Mouse (Mus musculus): ENCODE measurements around the gene Gm10837.

DNA sequence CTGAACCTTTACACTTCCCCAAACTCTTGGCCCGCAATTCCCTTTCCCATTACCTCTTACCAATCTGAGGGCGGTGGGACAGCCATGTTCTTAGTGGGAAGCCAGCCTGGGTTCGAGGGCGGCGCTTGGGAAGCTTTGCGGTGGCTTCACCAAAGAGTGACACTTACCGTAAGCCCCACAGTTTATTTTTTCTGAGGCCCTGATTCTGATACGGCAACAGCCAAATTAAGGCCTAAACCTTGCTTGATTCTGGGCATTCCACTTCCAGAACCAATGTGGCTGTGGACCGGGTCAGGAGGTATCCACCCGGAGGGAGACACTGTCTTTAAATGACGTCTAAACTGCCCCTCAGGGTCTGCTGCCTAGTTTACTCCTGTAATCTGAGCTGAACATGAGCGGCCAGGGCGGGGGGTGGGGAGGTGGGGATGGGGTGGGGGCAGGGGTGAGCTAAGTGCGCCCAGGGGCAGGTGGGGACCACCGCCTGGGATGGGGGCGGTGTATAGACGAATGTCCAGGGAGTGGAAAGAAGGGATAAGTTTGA is 17.1 kb upstream of the Gm10837 start:
- TF ChIP-seq GATA1 (IDR thresholded peaks at IDR 0.05; ENCODE audit: borderline replicate concordance, low read length) = no peak
- no peak for TF ChIP-seq FLI1 (IDR thresholded peaks at IDR 0.05; ENCODE audit: low read length)
